7 mouse cellular contexts compared by ENCODE assay signal in the genomic region with DNA sequence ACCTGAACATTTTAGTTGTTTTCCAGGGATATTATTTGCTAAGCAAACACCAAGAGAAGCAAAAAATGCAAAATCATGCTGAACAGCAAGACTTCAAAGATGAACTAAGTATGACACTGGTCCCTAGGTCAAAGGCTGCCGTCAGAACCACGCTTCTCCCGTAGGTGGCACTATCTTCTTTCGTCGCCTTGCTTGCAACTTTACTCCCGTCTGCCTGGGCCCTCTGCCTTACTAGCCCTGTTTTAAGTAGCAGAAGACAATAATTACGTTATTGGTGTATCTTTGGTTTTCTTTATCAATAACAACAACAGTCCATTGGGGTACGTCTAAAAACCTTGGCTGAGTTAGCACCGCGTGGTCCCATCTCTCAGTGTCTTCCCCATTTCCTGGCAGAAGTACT. TPM values are rescaled to one million over a fixed set of nuclear protein-coding genes. Genes with fewer than 3 reads are reported as not detected.
DNase-seq lines count a peak whose midpoint lies in the region; ATAC-seq lines count a peak whose summit lies in the region.

No protein-coding gene starts in this region.

- H3K4me1 ChIP-seq in kidney, embryonic 16.5 days (ENCODE audit: insufficient read depth, low read length) = peaks cover 19% of the 10 kb centered on the region
- H3K4me1 ChIP-seq in lung, embryonic 15.5 days = peaks cover 32% of the 10 kb centered on the region

- no peaks in the 10 kb centered on the region; the same call in 1 of the 2 replicates for H3K27me3 ChIP-seq in kidney, embryonic 16.5 days (ENCODE audit: insufficient read depth, low read length)
- H3K27me3 ChIP-seq in lung, embryonic 15.5 days = no peaks in the 10 kb centered on the region

- no peak overlapping the region for H3K27ac ChIP-seq in kidney, embryonic 16.5 days (ENCODE audit: low read length)
- H3K27ac ChIP-seq in lung, embryonic 15.5 days = no peak overlapping the region

- no peaks in the 10 kb centered on the region for H3K36me3 ChIP-seq in kidney, embryonic 16.5 days (ENCODE audit: insufficient read depth, low read length)
- H3K36me3 ChIP-seq in lung, embryonic 15.5 days = no peaks in the 10 kb centered on the region

- peak overlapping the region; percentile 98 for H3K4me2 ChIP-seq in kidney, embryonic 16.5 days (replicated peaks; ENCODE audit: low read depth, low read length)
- peak overlapping the region; percentile 99 for H3K4me2 ChIP-seq in lung, embryonic 15.5 days

- peak overlapping the region; percentile 73; the same call in 1 of the 2 replicates for H3K4me3 ChIP-seq in kidney, embryonic 16.5 days (ENCODE audit: low read length)
- H3K4me3 ChIP-seq in lung, embryonic 15.5 days = no peak overlapping the region

- no peak overlapping the region for H3K9ac ChIP-seq in kidney, embryonic 16.5 days (replicated peaks; ENCODE audit: low read length)
- no peak overlapping the region for H3K9ac ChIP-seq in lung, embryonic 15.5 days

- no peak for ATAC-seq in kidney, embryonic 16.5 days (ENCODE audit: low FRiP score, low TSS enrichment)
- no peak for ATAC-seq in lung, embryonic 15.5 days (ENCODE audit: borderline replicate concordance, extremely low read depth, low FRiP score, low TSS enrichment)

- WGBS in kidney, embryonic 16.5 days = 9% methylated on average over 10 of the region's 10 CpGs
- 7% methylated on average over 10 of the region's 10 CpGs for WGBS in lung, embryonic 15.5 days

- DNase-seq in CD4-positive, CD25-positive, alpha-beta regulatory T cell, adult 2 months (ENCODE audit: low read depth, low spot score) = peak; percentile 71
- peak; percentile 75 for DNase-seq in MN1 (ENCODE audit: low spot score)
- DNase-seq in cerebellum, postnatal 25 days = peak; percentile 62 to 76
- peak; percentile 72 for DNase-seq in heart, adult 8-10 months (ENCODE audit: low spot score)
- DNase-seq in right cerebral cortex, postnatal 14 days = peak; percentile 53

- no peaks in the 10 kb centered on the region for H3K9me3 ChIP-seq in kidney, embryonic 16.5 days (ENCODE audit: low read length)
- H3K9me3 ChIP-seq in lung, embryonic 15.5 days = no peaks in the 10 kb centered on the region

RNA-seq across cellular contexts. Expression of a gene that starts 1.7 kb away (rescaled TPM):
- total RNA-seq in heart, adult 8-10 months (2022) = 10 to 100 TPM; 60.6 to 71.1 (median 65.1) TPM
- polyA plus RNA-seq in kidney, embryonic 16.5 days (2015; fragmentation: Nextera tagmentation; extraction: Ambion mirVana) = 4.6 and 5.4 TPM in 2 replicates
- polyA plus RNA-seq in lung, embryonic 15.5 days (2015; fragmentation: Nextera tagmentation; extraction: Ambion mirVana) = 6.4 and 6.5 TPM in 2 replicates

RNA-seq across cellular contexts. Expression of a gene that starts 49.0 kb away (rescaled TPM):
- 10 to 100 TPM; 33.5 to 40.4 (median 36.9) TPM for total RNA-seq in heart, adult 8-10 months (2022)
- 27.4 and 32.0 TPM in 2 replicates for polyA plus RNA-seq in kidney, embryonic 16.5 days (2015; fragmentation: Nextera tagmentation; extraction: Ambion mirVana)
- polyA plus RNA-seq in lung, embryonic 15.5 days (2015; fragmentation: Nextera tagmentation; extraction: Ambion mirVana) = 46.0 and 47.1 TPM in 2 replicates

RNA-seq across cellular contexts. Expression of a gene that starts 58.9 kb away (rescaled TPM):
- 10 to 100 TPM; 28.7 to 36.4 (median 33.3) TPM for total RNA-seq in heart, adult 8-10 months (2022)
- 76.1 and 79.4 TPM in 2 replicates for polyA plus RNA-seq in kidney, embryonic 16.5 days (2015; fragmentation: Nextera tagmentation; extraction: Ambion mirVana)
- 69.5 and 69.7 TPM in 2 replicates for polyA plus RNA-seq in lung, embryonic 15.5 days (2015; fragmentation: Nextera tagmentation; extraction: Ambion mirVana)
